Mouse (Mus musculus) liver, postnatal 0 days (tissue): ENCODE results near the gene Acvr2a. TPM values are rescaled to one million over a fixed set of nuclear protein-coding genes. Genes with fewer than 3 reads are reported as not detected.
"Not testable (repeated sequence)": the region's sequence is repeated elsewhere in the genome, so short reads cannot be mapped to it uniquely, and the experiment has no call there.

Source experiments
- ATAC-seq: fragments of 200-750 bp; cut with Nextera tagmentation; 2 replicates; pipeline ENCODE4 v1.8.0; 2017; ENCODE audit warnings: mild to moderate bottlenecking, moderate library complexity
- DNase-seq: peaks from one replicate; pipeline ENCODE4 v3.0.0-alpha.2; 2016
- H3K27ac ChIP-seq: fragments of 300-500 bp; sonication (generic); 2 replicates; pipeline ENCODE4 v1.5.1; 2014; ENCODE audit warnings: antibody characterized with exemption, moderate library complexity, mild to moderate bottlenecking, low read depth
- H3K27me3 ChIP-seq: fragments of 300-500 bp; sonication (generic); 2 replicates; pipeline ENCODE4 v1.6.1; 2014; ENCODE audit warnings: low read length, control low read depth, mixed read lengths; ENCODE audit not compliant: insufficient read depth
- H3K36me3 ChIP-seq: fragments of 300-500 bp; sonication (generic); replicated peaks from 2 replicates; pipeline ENCODE4 v1.6.1; 2014; ENCODE audit warnings: mild to moderate bottlenecking, control low read depth, low read length, moderate library complexity, mixed read lengths; ENCODE audit not compliant: insufficient read depth
- H3K4me1 ChIP-seq: fragments of 300-500 bp; sonication (generic); 2 replicates; pipeline ENCODE4 v1.6.1; 2014; ENCODE audit warnings: antibody characterized with exemption, mild to moderate bottlenecking, control low read depth; ENCODE audit not compliant: insufficient read depth
- H3K4me2 ChIP-seq: fragments of 300-500 bp; sonication (generic); 2 replicates; pipeline ENCODE4 v1.6.1; 2014; ENCODE audit warnings: low read depth, mild to moderate bottlenecking, low read length, moderate library complexity, mixed read lengths
- H3K4me3 ChIP-seq: fragments of 300-500 bp; sonication (generic); 2 replicates; pipeline ENCODE4 v1.5.1; 2014; ENCODE audit warnings: low read depth, low read length
- H3K9ac ChIP-seq: fragments of 300-500 bp; sonication (generic); replicated peaks from 2 replicates; pipeline ENCODE4 v1.6.1; 2014; ENCODE audit warnings: mild to moderate bottlenecking, moderate library complexity
- H3K9me3 ChIP-seq: fragments of 300-500 bp; sonication (generic); 2 replicates; pipeline ENCODE4 v1.6.1; 2016; ENCODE audit warnings: mild to moderate bottlenecking, control low read depth, low read length, mixed read lengths
- CTCF ChIP-seq: sonication (generic); IDR thresholded peaks from 2 replicates; pipeline ENCODE4 v1.5.1; 2016; ENCODE audit warnings: antibody characterized with exemption, low read depth
- EP300 ChIP-seq: IDR thresholded peaks from 2 replicates; pipeline ENCODE4 v1.6.1; 2016; ENCODE audit warnings: antibody characterized with exemption, low read depth, mild to moderate bottlenecking
- WGBS: fragments of 180-500 bp; shearing (Covaris S2); extraction: QIAGEN DNeasy Blood & Tissue Kit; methylation state at CpG from one replicate; pipeline ENCODE4 v1.1.7; 2014; ENCODE audit not compliant: insufficient replicate concordance; 5-methylcytosine and 5-hydroxymethylcytosine counted together
- polyA plus RNA-seq: library from polyadenylated mRNA; unstranded; fragments of >200 nt; fragmentation: Nextera tagmentation; extraction: Ambion mirVana; gene quantifications from 2 replicates; pipeline ENCODE4 v1.2.1, GENCODE M21; 2015

The Acvr2a gene
- polyA plus RNA-seq, 1 experiment from 2014 or later: 3.9 TPM

GRCm38 (mm10) chr2:48826380-48826779 is 12.5 kb downstream of the Acvr2a start:
- Histone ChIP-seq H3K27ac (no peak overlapping the region), H3K4me3 (no peak overlapping the region), H3K27me3 (no peaks in the 10 kb centered on the region), H3K9ac (no peak overlapping the region), H3K4me1 (0 out of 2 replicates have a peak, but pooled peaks cover 5% of the 10 kb centered on the region), H3K36me3 (no peaks in the 10 kb centered on the region), H3K4me2 (no peak overlapping the region), H3K9me3 (no peaks in the 10 kb centered on the region)
- DNase-seq (no peak), ATAC-seq (no peak)
- TF ChIP-seq EP300 (no peak), CTCF (no peak)

- no peak overlapping the region for H3K27ac ChIP-seq
- H3K27me3 ChIP-seq: no peaks in the 10 kb centered on the region
- DNase-seq: no peak
- no peak overlapping the region for H3K4me3 ChIP-seq
- no peak for ATAC-seq
- no peaks in the 10 kb centered on the region for H3K36me3 ChIP-seq
- H3K4me1 ChIP-seq: peaks cover 8% of the 10 kb centered on the region; the same call in 1 of the 2 replicates
- WGBS: 76% methylated on average over 2 of the region's 2 CpGs
- no peak overlapping the region for H3K9ac ChIP-seq
- H3K9me3 ChIP-seq: no peaks in the 10 kb centered on the region
- TF ChIP-seq EP300 (no peak), CTCF (no peak)
- H3K4me2 ChIP-seq: no peak overlapping the region
These were observed 16.6 kb downstream of the Acvr2a start for GRCm38 (mm10) chr2:48830492-48830891.

- WGBS: 70% methylated on average over 5 of the region's 5 CpGs
- no peak for ATAC-seq
- TF ChIP-seq CTCF (no peak), EP300 (no peak)
These were observed 18.4 kb downstream of the Acvr2a start for GRCm38 (mm10) chr2:48832305-48832704.

GRCm38 (mm10) chr2:48833884-48834450 is 20.1 kb downstream of the Acvr2a start:
- Histone ChIP-seq H3K27me3 (no peaks in the 10 kb centered on the region), H3K27ac (0 out of 2 replicates have a peak overlapping the region, but pooled peaks have one; percentile 12), H3K4me2 (no peak overlapping the region), H3K9me3 (no peaks in the 10 kb centered on the region), H3K4me3 (no peak overlapping the region), H3K36me3 (no peaks in the 10 kb centered on the region), H3K4me1 (peaks cover 3% of the 10 kb centered on the region; the same call in 1 of the 2 replicates), H3K9ac (no peak overlapping the region)
- TF ChIP-seq CTCF: no peak
- 53% methylated on average over 3 of the region's 3 CpGs for WGBS
- DNase-seq (no peak), ATAC-seq (peak; percentile 49; the same call in 1 of the 2 replicates)

More at GRCm38 (mm10) chr2:48832305-48832704, 18.4 kb downstream of the Acvr2a start:
- Histone ChIP-seq H3K27ac (no peak overlapping the region), H3K4me3 (no peak overlapping the region), H3K36me3 (no peaks in the 10 kb centered on the region), H3K9ac (no peak overlapping the region), H3K27me3 (no peaks in the 10 kb centered on the region), H3K9me3 (no peaks in the 10 kb centered on the region), H3K4me1 (peaks cover 3% of the 10 kb centered on the region; the same call in 1 of the 2 replicates), H3K4me2 (no peak overlapping the region)
- DNase-seq: no peak

GRCm38 (mm10) chr2:48841611-48842470 is 27.9 kb downstream of the Acvr2a start:
- H3K9ac ChIP-seq: no peak overlapping the region
- H3K4me1 ChIP-seq: no peaks in the 10 kb centered on the region
- no peak overlapping the region for H3K27ac ChIP-seq
- H3K4me3 ChIP-seq: no peak overlapping the region
- no peak for ATAC-seq
- no peaks in the 10 kb centered on the region for H3K9me3 ChIP-seq
- TF ChIP-seq EP300: no peak
- no peak for TF ChIP-seq CTCF
- H3K36me3 ChIP-seq: no peaks in the 10 kb centered on the region
- no peak overlapping the region for H3K4me2 ChIP-seq
- 46% methylated on average over 3 of the region's 3 CpGs for WGBS
- no peak for DNase-seq
- no peaks in the 10 kb centered on the region for H3K27me3 ChIP-seq

- DNase-seq: no peak
- H3K9me3 ChIP-seq: no peaks in the 10 kb centered on the region
- no peaks in the 10 kb centered on the region for H3K27me3 ChIP-seq
- no peaks in the 10 kb centered on the region for H3K36me3 ChIP-seq
- H3K4me3 ChIP-seq: no peak overlapping the region
- H3K4me1 ChIP-seq: no peaks in the 10 kb centered on the region
- no peak overlapping the region for H3K4me2 ChIP-seq
- 45% methylated on average over 2 of the region's 2 CpGs for WGBS
- no peak overlapping the region for H3K9ac ChIP-seq
- TF ChIP-seq CTCF: no peak
- TF ChIP-seq EP300: no peak
- no peak overlapping the region for H3K27ac ChIP-seq
- no peak for ATAC-seq
These were observed 32.9 kb downstream of the Acvr2a start for GRCm38 (mm10) chr2:48846689-48847398.

GRCm38 (mm10) chr2:48865596-48865995 is 51.7 kb downstream of the Acvr2a start:
- ATAC-seq, H3K27me3 ChIP-seq, DNase-seq, H3K27ac ChIP-seq, H3K36me3 ChIP-seq, H3K4me3 ChIP-seq, H3K9ac ChIP-seq, H3K9me3 ChIP-seq, H3K4me1 ChIP-seq, H3K4me2 ChIP-seq: not testable (repeated sequence)
- WGBS: 75% methylated on average over 6 of the region's 6 CpGs
